Mouse (Mus musculus) lung, postnatal 0 days (tissue): Measurements from ENCODE around the gene Syne2.

Experiments used
- CTCF ChIP-seq: IDR thresholded peaks from 2 replicates; pipeline ENCODE4 v1.5.1; 2016; ENCODE audit warnings: antibody characterized with exemption, mild to moderate bottlenecking
- EP300 ChIP-seq: IDR thresholded peaks from 2 replicates; pipeline ENCODE4 v1.6.1; 2016; ENCODE audit warnings: antibody characterized with exemption, mild to moderate bottlenecking, control low read depth

DNA sequence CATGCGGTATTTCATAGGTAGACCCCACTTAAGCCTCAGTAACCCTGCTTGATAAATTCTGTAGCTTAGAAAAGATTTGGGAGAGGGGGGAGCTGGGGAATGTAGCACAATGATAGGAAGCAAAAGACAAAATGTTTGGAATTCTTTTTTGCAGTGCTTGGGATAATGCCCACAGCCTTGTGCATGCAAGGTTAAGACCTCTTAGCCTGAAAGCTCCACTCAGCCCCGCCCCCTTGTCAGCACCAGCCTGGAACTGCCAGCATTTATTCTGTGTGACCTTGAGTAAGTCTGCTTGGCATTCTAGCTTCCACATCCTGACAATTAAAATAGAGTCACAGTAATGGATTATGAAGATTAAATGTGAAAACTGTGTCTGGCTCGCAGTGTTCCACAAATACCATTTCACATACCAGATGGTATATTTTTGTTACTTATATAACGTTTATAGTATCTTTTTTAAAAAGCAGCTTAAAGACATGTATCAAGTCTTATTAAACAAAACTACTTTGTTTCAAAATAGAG lies 299.8 kb downstream of the Syne2 start:
- TF ChIP-seq CTCF (no peak), EP300 (no peak)
